Mouse (Mus musculus): ENCODE data around the gene Nme3. TPM values are rescaled to one million over a fixed set of nuclear protein-coding genes. Genes with fewer than 3 reads are reported as not detected.

The Nme3 gene
- polyA plus RNA-seq, 1 experiment from 2014 or later = 47.7 TPM

Other genes with a start within 250 kb of the Nme3 start
- 11.3 and 11.9 TPM in 2 replicates for gene Slc9a3r2, start 246.2 kb upstream of the Nme3 start, polyA plus RNA-seq (2015; fragmentation: Nextera tagmentation; extraction: Ambion mirVana)
- 0.21 TPM in 1 of 2 replicates, not detected in the other for gene Npw, start 238.0 kb upstream of the Nme3 start, polyA plus RNA-seq (2015; fragmentation: Nextera tagmentation; extraction: Ambion mirVana)
- 11.6 and 14.5 TPM in 2 replicates for gene Zfp598, start 226.8 kb upstream of the Nme3 start, polyA plus RNA-seq (2015; fragmentation: Nextera tagmentation; extraction: Ambion mirVana)
- gene Syngr3, start 206.5 kb upstream of the Nme3 start, polyA plus RNA-seq (2015; fragmentation: Nextera tagmentation; extraction: Ambion mirVana) = 0.09 and 0.13 TPM in 2 replicates
- 36.0 and 36.2 TPM in 2 replicates for gene Gfer, start 200.3 kb upstream of the Nme3 start, polyA plus RNA-seq (2015; fragmentation: Nextera tagmentation; extraction: Ambion mirVana)
- 2.3 and 3.0 TPM in 2 replicates for gene Noxo1, start 200.3 kb upstream of the Nme3 start, polyA plus RNA-seq (2015; fragmentation: Nextera tagmentation; extraction: Ambion mirVana)
- gene Tbl3, start 188.8 kb upstream of the Nme3 start, polyA plus RNA-seq (2015; fragmentation: Nextera tagmentation; extraction: Ambion mirVana) = 65.9 TPM in 2 replicates
- 0.13 TPM in 1 of 2 replicates, not detected in the other for gene Rnf151, start 178.4 kb upstream of the Nme3 start, polyA plus RNA-seq (2015; fragmentation: Nextera tagmentation; extraction: Ambion mirVana)
- gene Rps2, start 178.4 kb upstream of the Nme3 start, polyA plus RNA-seq (2015; fragmentation: Nextera tagmentation; extraction: Ambion mirVana) = 1,372 and 1,374 TPM in 2 replicates
- gene Ndufb10, start 172.0 kb upstream of the Nme3 start, polyA plus RNA-seq (2015; fragmentation: Nextera tagmentation; extraction: Ambion mirVana) = 304 and 335 TPM in 2 replicates
- gene Rpl3l, start 168.7 kb upstream of the Nme3 start, polyA plus RNA-seq (2015; fragmentation: Nextera tagmentation; extraction: Ambion mirVana) = 0.82 and 1.6 TPM in 2 replicates
- 48.7 and 53.4 TPM in 2 replicates for gene Msrb1, start 159.9 kb upstream of the Nme3 start, polyA plus RNA-seq (2015; fragmentation: Nextera tagmentation; extraction: Ambion mirVana)
- 0.25 and 0.40 TPM in 2 replicates for gene Hs3st6, start 143.5 kb upstream of the Nme3 start, polyA plus RNA-seq (2015; fragmentation: Nextera tagmentation; extraction: Ambion mirVana)
- gene Meiob, start 92.2 kb upstream of the Nme3 start, polyA plus RNA-seq (2015; fragmentation: Nextera tagmentation; extraction: Ambion mirVana) = 0.17 and 0.23 TPM in 2 replicates
- 65.8 and 74.0 TPM in 2 replicates for gene Hagh, start 56.4 kb upstream of the Nme3 start, polyA plus RNA-seq (2015; fragmentation: Nextera tagmentation; extraction: Ambion mirVana)
- gene Fahd1, start 46.1 kb upstream of the Nme3 start, polyA plus RNA-seq (2015; fragmentation: Nextera tagmentation; extraction: Ambion mirVana) = 11.0 and 12.8 TPM in 2 replicates
- gene Igfals, start 30.5 kb upstream of the Nme3 start, polyA plus RNA-seq (2015; fragmentation: Nextera tagmentation; extraction: Ambion mirVana) = 2.1 and 2.4 TPM in 2 replicates
- 109 and 112 TPM in 2 replicates for gene Nubp2, start 10.2 kb upstream of the Nme3 start, polyA plus RNA-seq (2015; fragmentation: Nextera tagmentation; extraction: Ambion mirVana)
- gene Spsb3, start 9.9 kb upstream of the Nme3 start, polyA plus RNA-seq (2015; fragmentation: Nextera tagmentation; extraction: Ambion mirVana) = 89.2 and 97.8 TPM in 2 replicates
- gene Eme2, start 1.4 kb upstream of the Nme3 start, polyA plus RNA-seq (2015; fragmentation: Nextera tagmentation; extraction: Ambion mirVana) = 19.9 and 24.9 TPM in 2 replicates
- gene Mrps34, start 1.4 kb upstream of the Nme3 start, polyA plus RNA-seq (2015; fragmentation: Nextera tagmentation; extraction: Ambion mirVana) = 128 and 136 TPM in 2 replicates
- 15.3 and 18.3 TPM in 2 replicates for gene Mapk8ip3, start 40.5 kb downstream of the Nme3 start, polyA plus RNA-seq (2015; fragmentation: Nextera tagmentation; extraction: Ambion mirVana)
- gene Jpt2, start 64.2 kb downstream of the Nme3 start, polyA plus RNA-seq (2015; fragmentation: Nextera tagmentation; extraction: Ambion mirVana) = 54.0 and 55.2 TPM in 2 replicates
- 4.7 and 5.4 TPM in 2 replicates for gene Cramp1l, start 119.3 kb downstream of the Nme3 start, polyA plus RNA-seq (2015; fragmentation: Nextera tagmentation; extraction: Ambion mirVana)
- gene Ift140, start 119.6 kb downstream of the Nme3 start, polyA plus RNA-seq (2015; fragmentation: Nextera tagmentation; extraction: Ambion mirVana) = 10.6 and 11.7 TPM in 2 replicates
- gene Tmem204, start 187.1 kb downstream of the Nme3 start, polyA plus RNA-seq (2015; fragmentation: Nextera tagmentation; extraction: Ambion mirVana) = 5.5 and 6.0 TPM in 2 replicates
- gene Telo2, start 219.5 kb downstream of the Nme3 start, polyA plus RNA-seq (2015; fragmentation: Nextera tagmentation; extraction: Ambion mirVana) = 19.2 and 19.8 TPM in 2 replicates
- 0.12 TPM in 1 of 2 replicates, not detected in the other for gene Ptx4, start 224.3 kb downstream of the Nme3 start, polyA plus RNA-seq (2015; fragmentation: Nextera tagmentation; extraction: Ambion mirVana)
- 12.7 and 15.0 TPM in 2 replicates for gene Clcn7, start 236.9 kb downstream of the Nme3 start, polyA plus RNA-seq (2015; fragmentation: Nextera tagmentation; extraction: Ambion mirVana)